Mouse (Mus musculus) liver, embryonic 15.5 days (tissue): ENCODE results near the gene Brms1l. TPM values are rescaled to one million over a fixed set of nuclear protein-coding genes. Genes with fewer than 3 reads are reported as not detected.
A peak's percentile ranks its signal among the peaks of the same experiment; 100 is the strongest.

Source experiments
- ATAC-seq: fragments of 200-750 bp; cut with Nextera tagmentation; 2 replicates; pipeline ENCODE4 v1.8.0; 2017; ENCODE audit warnings: moderate number of reproducible peaks, mild to moderate bottlenecking, moderate library complexity; ENCODE audit not compliant: insufficient read depth
- H3K27ac ChIP-seq: fragments of 300-500 bp; sonication (generic); replicated peaks from 2 replicates; pipeline ENCODE4 v1.5.1; 2015; ENCODE audit warnings: mild to moderate bottlenecking, inconsistent platforms
- H3K27me3 ChIP-seq: fragments of 300-500 bp; sonication (generic); 2 replicates; pipeline ENCODE4 v1.6.1; 2015; ENCODE audit warnings: mild to moderate bottlenecking, inconsistent platforms
- H3K36me3 ChIP-seq: fragments of 300-500 bp; sonication (generic); replicated peaks from 2 replicates; pipeline ENCODE4 v1.6.1; 2015; ENCODE audit warnings: moderate library complexity, mild to moderate bottlenecking, inconsistent platforms
- H3K4me1 ChIP-seq: fragments of 300-500 bp; sonication (generic); replicated peaks from 2 replicates; pipeline ENCODE4 v1.6.1; 2015; ENCODE audit warnings: inconsistent platforms
- H3K4me2 ChIP-seq: fragments of 300-500 bp; sonication (generic); 2 replicates; pipeline ENCODE4 v1.6.1; 2015; ENCODE audit warnings: moderate library complexity, mild to moderate bottlenecking, inconsistent platforms
- H3K4me3 ChIP-seq: fragments of 300-500 bp; sonication (generic); replicated peaks from 2 replicates; pipeline ENCODE4 v1.5.1; 2015; ENCODE audit warnings: mild to moderate bottlenecking, inconsistent platforms
- H3K9ac ChIP-seq: fragments of 300-500 bp; sonication (generic); 2 replicates; pipeline ENCODE4 v1.6.1; 2015; ENCODE audit warnings: moderate library complexity, mild to moderate bottlenecking, inconsistent platforms
- H3K9me3 ChIP-seq: fragments of 300-500 bp; sonication (generic); replicated peaks from 2 replicates; pipeline ENCODE4 v1.6.1; 2016; ENCODE audit warnings: inconsistent platforms
- WGBS: fragments of 180-500 bp; shearing (Covaris S2); methylation state at CpG from one replicate; pipeline ENCODE4 v1.1.7; 2015; ENCODE audit warnings: mixed read lengths; ENCODE audit not compliant: insufficient replicate concordance; 5-methylcytosine and 5-hydroxymethylcytosine counted together
- polyA plus RNA-seq: library from polyadenylated mRNA; unstranded; fragments of >200 nt; fragmentation: Nextera tagmentation; extraction: Ambion mirVana; gene quantifications from 2 replicates; pipeline ENCODE4 v1.2.1, GENCODE M21; 2015

Gene Brms1l
- polyA plus RNA-seq, 1 experiment from 2014 or later = 12.0 TPM

DNA sequence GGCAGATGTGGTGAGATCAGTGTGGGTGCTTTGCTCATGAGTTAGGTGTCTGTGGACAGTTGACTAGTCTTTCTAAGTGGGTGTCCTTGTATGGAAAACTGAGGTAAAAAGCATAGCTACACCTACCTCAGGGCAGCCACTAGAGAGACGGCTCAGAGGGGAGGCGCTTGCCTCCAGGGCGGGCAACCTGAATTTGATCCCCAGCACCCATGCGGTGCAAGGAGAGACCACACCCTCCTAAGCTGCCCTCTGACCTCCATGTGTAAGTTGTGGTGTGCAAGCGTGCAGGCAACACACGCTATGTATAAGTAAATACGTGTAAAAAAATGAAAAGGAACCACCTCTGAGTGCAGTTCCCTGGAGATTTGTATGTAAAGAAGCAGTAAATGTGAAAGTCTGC is 24.5 kb downstream of the Brms1l start:
- 73% methylated on average over 7 of the region's 7 CpGs for WGBS
- Histone ChIP-seq H3K9me3 (no peaks in the 10 kb centered on the region), H3K27ac (peak overlapping the region; percentile 59), H3K4me3 (no peak overlapping the region), H3K9ac (no peak overlapping the region), H3K27me3 (no peaks in the 10 kb centered on the region), H3K4me1 (peaks cover 17% of the 10 kb centered on the region), H3K4me2 (no peak overlapping the region), H3K36me3 (peaks cover 40% of the 10 kb centered on the region)
- ATAC-seq = no peak

DNA sequence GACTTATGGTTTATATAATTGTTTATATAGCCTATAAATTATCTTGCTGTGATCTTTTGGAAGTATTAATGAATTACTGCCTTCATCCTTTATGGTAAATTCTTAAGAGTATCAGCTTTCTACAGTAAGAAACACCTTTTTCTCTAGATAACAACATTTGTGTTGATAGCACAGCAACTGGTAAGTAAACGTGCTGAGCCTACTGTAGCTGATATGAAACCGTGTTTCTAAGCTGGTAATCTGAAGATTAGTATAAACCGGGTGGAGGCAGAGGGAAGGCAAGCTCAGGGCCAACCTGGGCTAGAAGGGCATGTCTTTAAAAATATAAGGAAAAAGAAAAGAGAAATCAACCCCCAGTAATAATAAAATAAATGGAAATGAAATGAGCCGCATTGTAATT is 31.6 kb downstream of the Brms1l start:
- no peak overlapping the region for H3K27ac ChIP-seq
- H3K9ac ChIP-seq = no peak overlapping the region

DNA sequence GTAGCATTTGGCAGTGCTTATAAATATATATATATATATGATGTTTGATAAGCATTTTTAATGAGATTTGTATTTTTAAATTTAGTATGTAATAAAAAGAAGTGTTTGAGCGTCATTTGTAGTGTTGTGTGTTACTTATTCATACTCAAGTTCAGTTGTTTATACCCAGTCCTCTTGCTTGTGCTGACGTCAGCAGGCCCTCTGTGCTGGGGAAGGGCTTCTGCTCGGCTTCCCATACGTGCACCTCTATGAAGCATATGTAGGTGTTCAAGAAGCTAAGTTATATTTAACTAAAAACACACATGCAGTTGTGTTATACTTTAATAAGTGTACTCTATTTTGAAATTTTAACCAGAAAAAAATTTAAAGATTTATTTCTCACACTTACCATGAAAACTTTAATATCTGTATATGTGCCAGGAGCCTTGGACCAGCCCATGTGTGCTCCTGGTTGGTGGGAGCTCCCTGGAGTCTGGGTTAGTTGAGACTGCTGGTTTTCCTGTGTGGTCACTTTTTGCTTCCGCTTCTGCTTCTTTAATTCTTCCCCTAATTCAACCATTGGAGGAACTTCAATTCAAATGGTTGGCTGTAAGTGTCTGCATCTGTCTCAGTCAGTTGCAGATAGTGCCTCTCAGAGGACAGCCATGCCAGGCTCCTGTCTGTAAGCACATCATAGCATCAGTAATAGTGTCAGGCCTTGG is 33.6 kb downstream of the Brms1l start:
- WGBS = 61% methylated on average over 5 of the region's 5 CpGs
- H3K9me3 ChIP-seq = no peaks in the 10 kb centered on the region
- no peak overlapping the region for H3K4me2 ChIP-seq
- no peaks in the 10 kb centered on the region for H3K27me3 ChIP-seq
- H3K27ac ChIP-seq = no peak overlapping the region
- no peak for ATAC-seq
- no peaks in the 10 kb centered on the region for H3K4me1 ChIP-seq
- no peak overlapping the region for H3K4me3 ChIP-seq
- H3K9ac ChIP-seq = no peak overlapping the region
- H3K36me3 ChIP-seq = peaks cover 34% of the 10 kb centered on the region

More for the DNA sequence above, 31.6 kb downstream of the Brms1l start:
- no peak for ATAC-seq
- peaks cover 38% of the 10 kb centered on the region for H3K36me3 ChIP-seq
- H3K9me3 ChIP-seq = no peaks in the 10 kb centered on the region
- no peak overlapping the region for H3K4me2 ChIP-seq
- H3K4me3 ChIP-seq = no peak overlapping the region
- H3K4me1 ChIP-seq = no peaks in the 10 kb centered on the region
- H3K27me3 ChIP-seq = no peaks in the 10 kb centered on the region
- 33% methylated on average over 4 of the region's 4 CpGs for WGBS

DNA sequence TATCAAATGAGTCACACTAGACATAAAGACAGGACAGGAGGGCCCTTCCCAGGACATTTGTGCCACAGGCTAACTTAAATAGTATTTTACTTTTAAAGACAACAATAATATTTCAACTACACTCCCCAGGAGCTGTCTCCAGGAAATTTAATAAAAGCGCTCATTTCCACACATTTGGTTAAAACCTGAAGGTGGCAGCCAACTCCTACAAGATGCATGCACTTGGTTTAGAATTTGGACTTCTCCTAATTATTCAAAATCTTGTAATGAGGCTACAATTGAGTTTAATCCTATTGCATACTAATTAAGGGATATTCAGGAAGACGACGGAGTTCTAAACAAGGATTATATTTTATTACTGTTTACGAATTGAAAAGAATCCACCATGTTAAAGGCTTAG is 49.3 kb downstream of the Brms1l start:
- H3K27ac ChIP-seq = no peak overlapping the region
- ATAC-seq = no peak
- WGBS = 73% methylated on average over 4 of the region's 4 CpGs
- no peak overlapping the region for H3K4me2 ChIP-seq
- no peaks in the 10 kb centered on the region; the same call in 1 of the 2 replicates for H3K27me3 ChIP-seq
- H3K9me3 ChIP-seq = no peaks in the 10 kb centered on the region
- no peaks in the 10 kb centered on the region for H3K36me3 ChIP-seq
- no peak overlapping the region for H3K4me3 ChIP-seq
- H3K9ac ChIP-seq = no peak overlapping the region
- no peaks in the 10 kb centered on the region for H3K4me1 ChIP-seq

DNA sequence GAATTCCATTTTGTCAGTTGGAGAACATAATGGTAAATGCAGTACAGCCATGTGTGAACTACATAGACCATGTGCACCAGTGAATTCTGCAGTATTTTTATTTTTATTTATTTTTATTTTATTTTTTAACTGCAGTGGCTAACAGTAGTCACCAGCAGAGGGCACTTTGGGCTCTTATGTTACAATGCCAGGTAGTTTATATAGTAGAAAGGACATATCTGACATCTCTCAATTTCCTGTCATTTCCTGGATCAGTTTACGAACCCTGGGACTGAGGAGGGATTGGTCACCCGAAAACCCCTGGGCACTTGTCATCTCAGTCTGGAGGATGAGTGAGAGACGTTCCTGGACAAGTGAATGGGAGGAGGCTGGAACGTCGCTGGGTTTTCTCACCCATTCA is 52.4 kb downstream of the Brms1l start:
- Histone ChIP-seq H3K4me3 (no peak overlapping the region), H3K27me3 (no peaks in the 10 kb centered on the region; the same call in 1 of the 2 replicates), H3K27ac (no peak overlapping the region), H3K4me2 (no peak overlapping the region), H3K9ac (no peak overlapping the region), H3K4me1 (no peaks in the 10 kb centered on the region), H3K9me3 (no peaks in the 10 kb centered on the region), H3K36me3 (no peaks in the 10 kb centered on the region)
- ATAC-seq = no peak
- WGBS = 33% methylated on average over 5 of the region's 5 CpGs

DNA sequence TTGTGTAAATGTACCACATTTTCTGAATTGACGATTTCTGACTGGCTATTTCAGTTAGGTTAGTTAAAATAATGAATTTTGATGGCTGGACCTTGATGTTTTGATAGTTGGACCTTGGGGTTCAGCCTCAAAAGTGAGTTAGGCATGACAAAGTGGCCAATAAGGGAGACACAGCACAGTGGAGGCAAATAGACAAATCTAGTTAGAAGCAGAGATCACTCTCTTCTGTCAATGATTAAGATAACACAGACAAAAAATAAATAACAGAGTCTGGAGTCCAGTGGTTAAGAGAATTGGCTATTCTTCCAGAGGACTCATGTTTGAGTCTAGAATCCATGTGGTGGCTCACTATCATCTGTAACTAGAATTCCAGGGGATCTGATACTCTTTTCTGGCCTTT is 68.7 kb downstream of the Brms1l start:
- no peak overlapping the region for H3K27ac ChIP-seq
- no peaks in the 10 kb centered on the region for H3K36me3 ChIP-seq
- H3K9ac ChIP-seq = no peak overlapping the region
- H3K4me3 ChIP-seq = no peak overlapping the region
- no peak; the same call in 1 of the 2 replicates for ATAC-seq
- H3K4me1 ChIP-seq = no peaks in the 10 kb centered on the region
- WGBS = 44% methylated on average over 1 of the region's 1 CpGs
- H3K9me3 ChIP-seq = no peaks in the 10 kb centered on the region
- no peaks in the 10 kb centered on the region for H3K27me3 ChIP-seq
- no peak overlapping the region for H3K4me2 ChIP-seq

DNA sequence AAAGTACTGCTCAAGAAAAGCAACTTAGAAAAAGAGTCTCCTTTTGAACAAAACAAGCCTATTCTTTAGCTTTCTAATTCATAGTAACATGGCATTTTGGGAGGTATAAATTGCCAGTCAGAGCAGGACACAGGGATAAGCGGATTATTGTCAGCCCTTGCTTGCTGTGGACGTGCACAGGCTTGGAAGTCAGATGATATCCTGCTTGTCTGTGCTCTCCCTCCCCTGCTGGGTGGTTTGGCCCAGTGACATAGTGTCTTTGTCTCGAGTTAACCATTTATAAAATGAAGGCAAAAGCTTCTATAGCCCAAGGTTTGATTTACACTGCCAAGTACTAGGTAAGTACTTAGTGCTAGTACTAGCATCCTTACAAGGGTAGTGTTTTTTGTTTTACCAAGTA is 76.0 kb downstream of the Brms1l start:
- Histone ChIP-seq H3K4me1 (no peaks in the 10 kb centered on the region), H3K9ac (no peak overlapping the region), H3K4me3 (no peak overlapping the region), H3K36me3 (no peaks in the 10 kb centered on the region), H3K27ac (no peak overlapping the region), H3K9me3 (no peaks in the 10 kb centered on the region), H3K4me2 (no peak overlapping the region), H3K27me3 (no peaks in the 10 kb centered on the region)
- WGBS = 39% methylated on average over 3 of the region's 3 CpGs
- ATAC-seq = no peak

DNA sequence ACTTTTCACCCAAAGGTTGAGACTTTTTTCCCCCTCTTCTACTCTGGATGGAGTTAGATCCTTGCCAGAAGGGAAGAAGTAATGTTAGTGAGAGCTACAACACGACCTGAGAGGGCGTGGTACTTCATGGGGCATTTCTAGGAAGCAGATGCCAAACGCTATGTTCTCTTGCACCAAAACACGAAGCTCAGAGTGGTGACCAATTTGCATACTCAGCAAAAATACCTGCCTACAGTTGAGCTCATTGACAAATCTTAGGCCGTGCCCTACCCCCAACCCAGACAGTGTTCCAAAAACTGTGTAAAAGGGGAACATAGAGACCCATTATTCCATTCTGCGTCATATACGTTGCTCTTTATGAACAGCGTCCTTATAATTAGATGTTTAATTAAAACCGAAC is 77.1 kb downstream of the Brms1l start:
- Histone ChIP-seq H3K4me1 (no peaks in the 10 kb centered on the region), H3K27me3 (no peaks in the 10 kb centered on the region), H3K9ac (no peak overlapping the region), H3K36me3 (no peaks in the 10 kb centered on the region), H3K9me3 (no peaks in the 10 kb centered on the region), H3K4me2 (no peak overlapping the region), H3K27ac (no peak overlapping the region), H3K4me3 (no peak overlapping the region)
- ATAC-seq = no peak
- 62% methylated on average over 9 of the region's 9 CpGs for WGBS

DNA sequence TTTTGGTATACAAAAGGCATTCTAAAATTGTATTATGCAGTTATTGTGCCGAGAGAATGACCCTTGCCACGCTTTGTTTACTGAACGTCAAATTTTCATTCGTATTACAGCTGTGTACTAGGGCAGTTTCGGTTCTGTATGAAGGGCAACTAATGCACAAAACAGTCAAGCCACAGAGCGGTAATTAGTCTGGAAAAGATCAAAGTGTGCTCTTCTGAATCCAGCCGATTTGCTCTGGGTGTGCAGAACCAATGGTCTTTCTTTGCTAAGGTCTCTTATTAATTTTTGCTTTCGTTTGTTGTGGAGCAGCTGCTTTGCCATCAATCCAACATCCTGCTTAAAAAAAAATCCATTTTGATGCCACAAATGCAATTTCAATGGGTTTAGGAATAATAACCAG is 80.1 kb downstream of the Brms1l start:
- Histone ChIP-seq H3K36me3 (no peaks in the 10 kb centered on the region), H3K9me3 (no peaks in the 10 kb centered on the region), H3K4me1 (no peaks in the 10 kb centered on the region), H3K27me3 (no peaks in the 10 kb centered on the region), H3K9ac (no peak overlapping the region), H3K4me3 (no peak overlapping the region), H3K4me2 (no peak overlapping the region), H3K27ac (no peak overlapping the region)
- 70% methylated on average over 8 of the region's 8 CpGs for WGBS
- no peak for ATAC-seq

DNA sequence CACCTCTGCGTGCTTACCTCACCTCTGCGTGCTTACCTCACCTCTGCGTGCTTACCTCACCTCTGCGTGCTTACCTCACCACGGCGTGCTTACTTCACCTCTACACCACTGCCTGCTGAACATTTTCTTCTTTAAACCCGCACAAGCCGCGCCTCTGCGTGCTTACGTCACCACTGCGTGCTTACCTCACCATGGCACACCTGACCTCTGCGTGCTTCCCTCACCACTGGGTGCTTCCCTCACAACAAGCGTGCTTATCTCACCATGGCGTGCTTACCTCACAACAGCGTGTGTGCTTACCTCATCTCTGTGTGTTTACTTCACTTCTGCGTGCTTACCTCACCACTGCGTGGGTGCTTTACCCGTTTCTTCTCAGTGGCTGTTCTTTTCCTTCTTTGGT is 80.9 kb downstream of the Brms1l start:
- Histone ChIP-seq H3K9me3 (no peaks in the 10 kb centered on the region), H3K4me2 (no peak overlapping the region), H3K27ac (no peak overlapping the region), H3K36me3 (no peaks in the 10 kb centered on the region), H3K27me3 (no peaks in the 10 kb centered on the region), H3K9ac (no peak overlapping the region), H3K4me1 (no peaks in the 10 kb centered on the region), H3K4me3 (no peak overlapping the region)
- WGBS = 81% methylated on average over 19 of the region's 19 CpGs
- no peak for ATAC-seq
